Mouse (Mus musculus): ENCODE data around the gene Sesn1. TPM values are rescaled to one million over a fixed set of nuclear protein-coding genes. Genes with fewer than 3 reads are reported as not detected.

Gene Sesn1
- polyA plus RNA-seq (2014; fragmentation: Nextera tagmentation; extraction: Ambion mirVana), result 29.5 and 33.9 TPM in 2 replicates

DNA sequence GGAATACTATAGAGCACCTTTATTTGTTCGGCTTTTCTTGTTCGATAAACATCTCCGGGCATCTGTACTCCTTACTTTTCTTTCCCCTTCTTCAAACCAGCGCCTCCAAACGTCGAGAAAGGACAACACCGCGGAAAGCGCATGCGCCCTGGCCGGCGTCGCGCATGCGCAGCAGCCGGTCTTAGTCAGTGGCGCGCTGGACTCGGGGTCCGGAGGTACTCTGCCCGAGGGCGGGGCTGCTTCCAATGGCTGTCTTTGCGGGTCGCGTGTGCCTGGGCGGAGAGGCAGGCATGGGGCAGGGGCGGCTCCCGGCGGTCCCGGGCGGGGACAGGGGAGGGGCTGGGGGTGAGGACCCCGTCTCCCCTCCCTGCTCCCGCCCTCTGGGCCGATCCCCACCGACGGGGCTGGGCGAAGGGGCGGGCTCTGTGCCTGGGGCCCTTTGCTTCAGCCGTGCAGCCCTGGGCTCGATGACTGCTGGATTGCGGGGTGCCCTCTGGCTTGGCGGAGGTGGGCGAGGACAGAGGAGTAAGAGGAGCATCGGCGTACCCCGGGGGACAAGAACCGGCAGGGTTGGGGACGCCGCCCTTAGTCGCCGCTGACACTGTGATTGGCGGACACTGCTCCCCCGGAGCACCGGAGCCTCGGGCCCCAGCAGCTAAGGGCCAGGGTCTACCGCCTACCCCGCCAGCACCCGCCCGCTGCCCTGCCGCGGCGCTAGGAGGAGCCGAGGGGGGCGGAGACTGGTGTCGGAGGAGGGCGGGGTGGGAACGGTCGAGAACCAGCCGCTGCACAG, at the start of gene Sesn1, which contains the start of gene Cep57l1:
TSS of gene Sesn1 (plus strand) at position 165 of the 793 bp plus-strand sequence.
TSS of gene Cep57l1 (minus strand) at position 101 of the 793 bp plus-strand sequence.
- WGBS, result under 1% methylated on average over 66 of the region's 69 CpGs
- H3K4me1 ChIP-seq (ENCODE audit: control insufficient read depth, insufficient read depth, low read length), result peaks cover 31% of the 10 kb centered on the region
- peak; percentile 95 for ATAC-seq (ENCODE audit: low FRiP score, low TSS enrichment)

DNA sequence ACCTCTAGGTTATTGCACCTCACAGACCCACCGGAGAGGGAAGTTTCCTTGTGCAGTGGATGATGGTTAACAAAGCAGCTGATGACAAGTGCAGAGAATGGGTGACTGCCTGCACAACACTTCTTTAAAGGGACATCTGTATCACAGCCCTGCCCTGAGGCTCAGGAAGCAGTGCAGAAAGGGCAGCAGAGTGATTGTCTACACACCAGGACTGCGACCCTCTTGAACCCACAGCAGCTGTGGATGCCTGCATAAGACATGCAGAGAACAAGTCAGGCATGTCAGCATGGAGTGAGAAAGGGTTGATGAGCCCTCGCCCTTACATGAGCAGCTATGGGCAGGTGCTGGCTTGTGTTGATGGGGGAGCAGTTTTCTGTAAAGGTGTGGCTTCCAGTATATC, 48.9 kb upstream of the Sesn1 start:
- H3K9ac ChIP-seq (replicated peaks; ENCODE audit: low read length), result no peak overlapping the region
- H3K4me1 ChIP-seq (ENCODE audit: control insufficient read depth, insufficient read depth, low read length), result no peaks in the 10 kb centered on the region
- DNase-seq (no peak), ATAC-seq (ENCODE audit: low FRiP score, low TSS enrichment) (no peak)
- no peaks in the 10 kb centered on the region for H3K27me3 ChIP-seq (ENCODE audit: control insufficient read depth, insufficient read depth, low read length)
- H3K27ac ChIP-seq (replicated peaks; ENCODE audit: low read depth, low read length), result no peak overlapping the region
- 78% methylated on average over 3 of the region's 3 CpGs for WGBS
- H3K4me2 ChIP-seq (ENCODE audit: low read length), result no peak overlapping the region
- H3K9me3 ChIP-seq (ENCODE audit: control insufficient read depth, low read length), result no peaks in the 10 kb centered on the region
- no peaks in the 10 kb centered on the region for H3K36me3 ChIP-seq (ENCODE audit: control insufficient read depth, insufficient read depth, low read length)
- no peak overlapping the region for H3K4me3 ChIP-seq (replicated peaks; ENCODE audit: low read depth, low read length)

More for the DNA sequence above, at the start of gene Sesn1, which contains the start of gene Cep57l1:
- H3K9ac ChIP-seq (replicated peaks; ENCODE audit: low read length), result peak within 1 kb of the TSS; percentile 80
- peak; percentile 96 for DNase-seq
- H3K27ac ChIP-seq (replicated peaks; ENCODE audit: low read depth, low read length), result peak within 1 kb of the TSS; percentile 94
- no peaks in the 10 kb centered on the region for H3K9me3 ChIP-seq (ENCODE audit: control insufficient read depth, low read length)
- no peaks in the 10 kb centered on the region for H3K27me3 ChIP-seq (ENCODE audit: control insufficient read depth, insufficient read depth, low read length)
- H3K4me3 ChIP-seq (replicated peaks; ENCODE audit: low read depth, low read length), result peak within 1 kb of the TSS; percentile 83
- no peaks in the 10 kb centered on the region for H3K36me3 ChIP-seq (ENCODE audit: control insufficient read depth, insufficient read depth, low read length)
- peak within 1 kb of the TSS; percentile 67 for H3K4me2 ChIP-seq (ENCODE audit: low read length)

DNA sequence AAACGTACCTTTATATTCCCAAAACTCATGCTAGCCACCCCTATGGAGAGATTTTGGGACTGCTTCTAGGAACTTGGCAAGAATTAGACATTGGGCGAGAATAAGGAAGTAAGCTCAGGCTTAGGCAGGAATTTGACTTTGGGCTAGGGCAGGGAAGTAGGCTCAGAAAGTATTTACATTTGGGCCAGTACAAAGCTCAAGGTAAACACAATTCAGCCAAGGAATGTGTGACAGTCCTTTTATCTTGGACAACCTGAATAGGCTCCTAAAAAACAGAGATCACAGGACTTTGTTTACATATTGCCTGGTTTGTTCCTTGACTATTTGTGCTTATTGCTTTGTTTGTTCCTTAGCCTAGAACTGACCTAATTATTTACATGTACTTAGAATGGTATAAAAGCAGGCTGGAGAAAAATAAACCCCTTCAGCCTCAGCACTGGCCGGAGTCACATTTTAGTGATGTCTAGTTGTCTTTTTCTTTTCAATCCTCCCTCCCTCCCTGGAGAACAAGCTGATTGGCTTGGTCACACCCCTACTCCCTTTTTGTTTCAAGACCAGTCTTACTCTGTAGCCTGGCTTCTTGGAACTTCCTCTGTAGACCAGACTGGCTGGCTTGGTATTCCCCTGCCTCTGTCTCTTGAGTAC, 45.9 kb upstream of the Sesn1 start:
- WGBS, result 79% methylated on average over 3 of the region's 3 CpGs
- Histone ChIP-seq H3K27ac (replicated peaks; ENCODE audit: low read depth, low read length) (no peak overlapping the region), H3K4me1 (ENCODE audit: control insufficient read depth, insufficient read depth, low read length) (no peaks in the 10 kb centered on the region), H3K4me2 (ENCODE audit: low read length) (no peak overlapping the region), H3K9me3 (ENCODE audit: control insufficient read depth, low read length) (no peaks in the 10 kb centered on the region), H3K9ac (replicated peaks; ENCODE audit: low read length) (no peak overlapping the region), H3K36me3 (ENCODE audit: control insufficient read depth, insufficient read depth, low read length) (no peaks in the 10 kb centered on the region), H3K27me3 (ENCODE audit: control insufficient read depth, insufficient read depth, low read length) (no peaks in the 10 kb centered on the region), H3K4me3 (replicated peaks; ENCODE audit: low read depth, low read length) (no peak overlapping the region)
- no peak for DNase-seq
- no peak for ATAC-seq (ENCODE audit: low FRiP score, low TSS enrichment)

DNA sequence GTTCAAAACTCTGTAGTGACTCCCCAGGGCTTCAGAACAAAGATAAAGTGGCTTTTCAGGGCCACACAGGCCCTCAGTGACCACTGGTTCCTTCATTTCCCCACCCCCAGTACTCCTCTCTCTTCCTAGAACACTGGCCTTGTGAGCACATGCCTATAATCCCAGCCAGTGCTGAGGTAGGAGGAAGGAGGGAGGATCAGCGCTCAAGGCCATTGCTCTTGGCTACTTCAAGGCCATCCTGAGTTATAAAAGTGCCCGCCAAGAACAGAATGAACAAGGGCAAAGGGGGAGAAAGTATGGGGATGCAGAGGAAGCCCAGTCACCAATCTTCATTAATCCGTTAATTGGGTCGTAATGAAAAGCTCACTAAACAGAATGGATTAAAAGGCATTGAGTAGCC, 44.1 kb upstream of the Sesn1 start:
- no peak for DNase-seq
- no peaks in the 10 kb centered on the region for H3K4me1 ChIP-seq (ENCODE audit: control insufficient read depth, insufficient read depth, low read length)
- WGBS, result 90% methylated on average over 4 of the region's 4 CpGs
- H3K4me3 ChIP-seq (replicated peaks; ENCODE audit: low read depth, low read length), result no peak overlapping the region
- H3K9ac ChIP-seq (replicated peaks; ENCODE audit: low read length), result no peak overlapping the region
- no peak for ATAC-seq (ENCODE audit: low FRiP score, low TSS enrichment)
- no peak overlapping the region for H3K4me2 ChIP-seq (ENCODE audit: low read length)
- H3K36me3 ChIP-seq (ENCODE audit: control insufficient read depth, insufficient read depth, low read length), result no peaks in the 10 kb centered on the region
- no peaks in the 10 kb centered on the region for H3K27me3 ChIP-seq (ENCODE audit: control insufficient read depth, insufficient read depth, low read length)
- H3K27ac ChIP-seq (replicated peaks; ENCODE audit: low read depth, low read length), result no peak overlapping the region
- H3K9me3 ChIP-seq (ENCODE audit: control insufficient read depth, low read length), result no peaks in the 10 kb centered on the region

DNA sequence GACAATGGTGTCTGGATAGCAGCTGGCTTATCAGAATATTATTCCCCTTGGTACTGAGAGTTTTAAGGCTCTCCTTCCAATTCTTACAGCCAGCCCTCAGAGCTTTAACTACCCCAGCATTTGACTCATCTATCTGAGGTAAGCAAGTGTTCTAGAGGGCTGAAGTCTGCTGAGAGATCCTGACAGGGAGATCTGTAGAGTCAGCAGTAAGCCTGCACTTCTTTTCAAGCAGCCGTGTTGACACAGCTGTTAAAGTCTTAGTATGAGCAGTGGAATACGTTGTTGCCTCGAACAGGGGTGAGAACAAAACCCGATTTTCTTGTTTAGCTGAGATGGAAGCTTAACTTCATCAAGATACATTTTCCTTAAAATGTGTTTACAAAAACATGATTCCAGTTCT, 43.5 kb upstream of the Sesn1 start:
- H3K9ac ChIP-seq (replicated peaks; ENCODE audit: low read length), result no peak overlapping the region
- ATAC-seq (ENCODE audit: low FRiP score, low TSS enrichment) (no peak), DNase-seq (no peak)
- no peaks in the 10 kb centered on the region for H3K36me3 ChIP-seq (ENCODE audit: control insufficient read depth, insufficient read depth, low read length)
- no peaks in the 10 kb centered on the region for H3K27me3 ChIP-seq (ENCODE audit: control insufficient read depth, insufficient read depth, low read length)
- no peaks in the 10 kb centered on the region for H3K4me1 ChIP-seq (ENCODE audit: control insufficient read depth, insufficient read depth, low read length)
- no peak overlapping the region for H3K27ac ChIP-seq (replicated peaks; ENCODE audit: low read depth, low read length)
- H3K4me2 ChIP-seq (ENCODE audit: low read length), result no peak overlapping the region
- WGBS, result 83% methylated on average over 4 of the region's 4 CpGs
- no peaks in the 10 kb centered on the region for H3K9me3 ChIP-seq (ENCODE audit: control insufficient read depth, low read length)
- no peak overlapping the region for H3K4me3 ChIP-seq (replicated peaks; ENCODE audit: low read depth, low read length)

DNA sequence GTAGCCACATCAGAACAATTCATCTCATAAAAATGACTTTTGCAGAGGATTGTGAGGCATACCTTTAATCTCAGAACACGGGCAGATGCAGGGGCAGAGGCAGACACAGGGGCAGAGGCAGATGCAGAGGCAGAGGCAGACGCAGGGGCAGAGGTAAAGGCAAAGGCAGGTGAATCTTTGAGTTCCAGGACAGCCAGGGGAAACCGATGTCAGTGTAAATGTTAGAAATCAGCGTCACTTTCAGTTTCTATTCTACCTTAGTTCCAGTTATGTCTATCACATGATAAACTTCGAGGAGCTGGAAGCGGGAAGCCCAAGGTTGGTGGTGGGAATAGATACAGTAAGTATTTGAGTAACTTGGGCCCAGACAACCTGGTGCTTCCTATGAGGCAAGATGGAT, 42.5 kb upstream of the Sesn1 start:
- Histone ChIP-seq H3K4me2 (ENCODE audit: low read length) (no peak overlapping the region), H3K4me3 (replicated peaks; ENCODE audit: low read depth, low read length) (no peak overlapping the region), H3K27me3 (ENCODE audit: control insufficient read depth, insufficient read depth, low read length) (no peaks in the 10 kb centered on the region), H3K9me3 (ENCODE audit: control insufficient read depth, low read length) (no peaks in the 10 kb centered on the region), H3K27ac (replicated peaks; ENCODE audit: low read depth, low read length) (no peak overlapping the region), H3K9ac (replicated peaks; ENCODE audit: low read length) (no peak overlapping the region), H3K4me1 (ENCODE audit: control insufficient read depth, insufficient read depth, low read length) (no peaks in the 10 kb centered on the region), H3K36me3 (ENCODE audit: control insufficient read depth, insufficient read depth, low read length) (no peaks in the 10 kb centered on the region)
- DNase-seq (no peak), ATAC-seq (ENCODE audit: low FRiP score, low TSS enrichment) (no peak)
- WGBS, result 93% methylated on average over 6 of the region's 6 CpGs

DNA sequence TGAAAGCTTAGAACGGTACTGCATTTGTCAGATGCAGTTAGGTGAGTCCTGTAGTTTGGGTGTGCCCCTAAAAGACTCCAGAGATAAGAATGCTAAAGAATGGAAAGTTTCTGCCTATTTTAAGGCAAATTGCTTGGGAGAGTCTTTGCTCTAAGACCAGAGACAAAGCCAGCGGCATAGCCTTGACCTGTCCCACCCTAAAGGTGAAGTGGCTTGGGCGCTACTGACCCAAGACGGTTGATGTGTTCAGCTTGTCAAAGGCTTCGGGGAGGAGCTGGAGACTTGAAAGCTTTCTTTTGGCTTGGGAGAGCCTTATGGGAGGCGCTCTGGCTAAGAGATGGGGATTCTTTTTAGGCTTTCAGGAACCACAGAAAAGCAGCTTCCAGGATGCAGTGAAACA, 17.4 kb upstream of the Sesn1 start:
- Histone ChIP-seq H3K9me3 (ENCODE audit: control insufficient read depth, low read length) (peaks cover 11% of the 10 kb centered on the region), H3K9ac (replicated peaks; ENCODE audit: low read length) (no peak overlapping the region), H3K4me1 (ENCODE audit: control insufficient read depth, insufficient read depth, low read length) (no peaks in the 10 kb centered on the region), H3K4me2 (ENCODE audit: low read length) (no peak overlapping the region), H3K27me3 (ENCODE audit: control insufficient read depth, insufficient read depth, low read length) (no peaks in the 10 kb centered on the region), H3K4me3 (replicated peaks; ENCODE audit: low read depth, low read length) (no peak overlapping the region), H3K36me3 (ENCODE audit: control insufficient read depth, insufficient read depth, low read length) (0 out of 2 replicates have a peak, but pooled peaks cover under 1% of the 10 kb centered on the region), H3K27ac (replicated peaks; ENCODE audit: low read depth, low read length) (no peak overlapping the region)
- DNase-seq (no peak), ATAC-seq (ENCODE audit: low FRiP score, low TSS enrichment) (no peak)
- WGBS, result 94% methylated on average over 6 of the region's 6 CpGs

DNA sequence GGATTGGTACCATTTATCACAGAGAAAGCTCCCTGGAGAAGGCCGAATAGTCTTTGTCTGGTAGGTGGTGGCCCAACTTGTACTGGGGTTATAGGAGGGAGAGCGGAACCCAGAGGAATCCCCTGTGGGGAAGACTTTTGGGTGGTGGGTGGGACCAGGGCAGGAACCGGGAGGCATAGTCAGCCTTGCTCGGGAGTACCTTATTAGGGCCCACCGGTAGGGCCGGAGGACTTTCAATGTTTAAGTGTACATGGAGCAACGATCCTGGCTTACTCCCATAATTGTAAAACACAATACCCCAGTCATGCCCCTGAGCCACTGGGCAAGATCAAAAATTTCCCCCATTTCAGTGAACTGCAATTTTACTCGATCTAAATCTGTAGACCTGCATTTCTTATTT, 12.5 kb upstream of the Sesn1 start:
- no peak overlapping the region for H3K9ac ChIP-seq (replicated peaks; ENCODE audit: low read length)
- WGBS, result 96% methylated on average over 8 of the region's 8 CpGs
- H3K9me3 ChIP-seq (ENCODE audit: control insufficient read depth, low read length), result peaks cover 36% of the 10 kb centered on the region
- H3K4me1 ChIP-seq (ENCODE audit: control insufficient read depth, insufficient read depth, low read length), result no peaks in the 10 kb centered on the region
- no peak overlapping the region for H3K27ac ChIP-seq (replicated peaks; ENCODE audit: low read depth, low read length)
- no peak for ATAC-seq (ENCODE audit: low FRiP score, low TSS enrichment)
- no peak for DNase-seq
- peaks cover 30% of the 10 kb centered on the region for H3K36me3 ChIP-seq (ENCODE audit: control insufficient read depth, insufficient read depth, low read length)
- no peaks in the 10 kb centered on the region for H3K27me3 ChIP-seq (ENCODE audit: control insufficient read depth, insufficient read depth, low read length)
- no peak overlapping the region for H3K4me3 ChIP-seq (replicated peaks; ENCODE audit: low read depth, low read length)
- no peak overlapping the region for H3K4me2 ChIP-seq (ENCODE audit: low read length)

DNA sequence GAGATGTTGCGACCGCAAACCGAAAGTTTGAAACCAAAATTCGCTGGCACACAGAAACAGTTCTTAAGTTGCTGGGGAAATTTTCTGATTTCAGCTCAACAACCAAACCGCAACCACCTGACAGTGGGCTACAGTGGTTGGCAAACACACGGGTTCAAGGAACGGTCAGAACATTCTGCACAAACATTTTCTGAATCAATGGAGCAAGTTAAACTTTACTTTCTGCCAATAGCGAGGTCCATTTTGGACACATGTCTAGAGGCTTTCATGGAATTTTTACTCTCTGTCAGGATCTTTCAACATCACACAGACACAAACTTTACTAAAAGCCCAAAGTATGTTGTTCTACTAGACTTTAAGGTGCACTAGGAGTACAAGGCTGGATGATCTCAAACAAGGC, 6.3 kb upstream of the Sesn1 start:
- peaks cover 27% of the 10 kb centered on the region for H3K9me3 ChIP-seq (ENCODE audit: control insufficient read depth, low read length)
- ATAC-seq (ENCODE audit: low FRiP score, low TSS enrichment) (no peak), DNase-seq (no peak)
- H3K9ac ChIP-seq (replicated peaks; ENCODE audit: low read length), result no peak overlapping the region
- H3K4me1 ChIP-seq (ENCODE audit: control insufficient read depth, insufficient read depth, low read length), result no peaks in the 10 kb centered on the region
- no peak overlapping the region for H3K4me2 ChIP-seq (ENCODE audit: low read length)
- WGBS, result 98% methylated on average over 8 of the region's 8 CpGs
- no peak overlapping the region for H3K4me3 ChIP-seq (replicated peaks; ENCODE audit: low read depth, low read length)
- H3K27ac ChIP-seq (replicated peaks; ENCODE audit: low read depth, low read length), result no peak overlapping the region
- H3K27me3 ChIP-seq (ENCODE audit: control insufficient read depth, insufficient read depth, low read length), result no peaks in the 10 kb centered on the region
- peaks cover 22% of the 10 kb centered on the region for H3K36me3 ChIP-seq (ENCODE audit: control insufficient read depth, insufficient read depth, low read length)

All from midbrain, embryonic 14.5 days (tissue).